Mouse (Mus musculus): ENCODE results near the gene 2810408A11Rik. TPM values are rescaled to one million over a fixed set of nuclear protein-coding genes. Genes with fewer than 3 reads are reported as not detected.

2810408A11Rik gene
- polyA plus RNA-seq, 1 experiment from 2014 or later, result 17.2 TPM

DNA sequence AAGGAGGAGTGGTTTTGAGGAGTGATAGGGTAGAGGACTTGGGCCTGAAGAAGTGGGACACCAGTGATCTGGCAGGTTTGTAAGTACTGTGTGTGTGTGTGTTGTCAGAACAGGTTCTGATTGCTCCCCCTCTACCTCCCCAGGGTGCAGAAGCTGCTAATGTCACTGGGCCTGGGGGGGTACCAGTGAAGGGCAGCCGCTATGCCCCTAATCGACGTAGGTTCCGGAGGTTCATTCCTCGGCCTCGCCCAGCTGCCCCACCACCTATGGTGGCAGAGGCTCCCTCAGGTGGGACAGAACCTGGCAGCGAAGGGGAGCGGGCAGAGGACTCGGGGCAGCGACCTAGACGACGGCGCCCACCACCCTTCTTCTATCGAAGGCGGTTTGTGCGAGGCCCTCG is 38.9 kb upstream of the 2810408A11Rik start:
- no peak overlapping the region for H3K9ac ChIP-seq (ENCODE audit: low read length)
- no peak for ATAC-seq (replicated peaks; ENCODE audit: low FRiP score)
- whole genome bisulfite sequencing, result 91% methylated on average over 17 of the region's 17 CpGs

DNA sequence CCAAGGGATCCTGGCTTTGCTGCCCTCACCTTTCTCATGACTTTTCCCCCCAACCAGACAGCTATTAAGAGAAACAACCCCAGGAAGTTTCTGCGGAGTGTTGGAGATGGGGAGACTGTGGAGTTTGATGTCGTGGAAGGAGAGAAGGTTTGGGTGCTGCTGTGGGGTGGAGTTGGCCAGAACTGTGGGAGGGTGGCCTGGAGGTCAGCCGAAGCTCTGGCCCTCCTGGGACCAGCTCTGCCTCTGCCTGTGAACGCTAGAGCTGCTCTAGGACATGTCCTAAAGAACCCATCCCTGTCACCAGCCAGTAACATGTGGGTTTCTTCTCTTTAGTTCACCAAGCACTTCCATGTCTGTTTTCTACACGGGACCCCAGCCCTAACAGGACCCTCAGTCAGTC is 38.4 kb upstream of the 2810408A11Rik start:
- no peak overlapping the region for H3K4me3 ChIP-seq (ENCODE audit: low read depth, low read length)
- ATAC-seq (replicated peaks; ENCODE audit: low FRiP score) (no peak), DNase-seq (ENCODE audit: low spot score) (no peak)
- H3K27ac ChIP-seq (ENCODE audit: low read depth, low read length), result no peak overlapping the region
- WGBS, result 60% methylated on average over 5 of the region's 5 CpGs
- peaks cover 12% of the 10 kb centered on the region for H3K4me1 ChIP-seq (replicated peaks; ENCODE audit: control insufficient read depth, insufficient read depth, low read length)
- no peak overlapping the region for H3K4me2 ChIP-seq (ENCODE audit: low read depth, low read length, severe bottlenecking)
- no peaks in the 10 kb centered on the region for H3K36me3 ChIP-seq (ENCODE audit: control insufficient read depth, insufficient read depth, low read length)
- no peaks in the 10 kb centered on the region for H3K9me3 ChIP-seq (ENCODE audit: control insufficient read depth, low read length)
- no peak overlapping the region for H3K9ac ChIP-seq (ENCODE audit: low read length)
- H3K27me3 ChIP-seq (ENCODE audit: control insufficient read depth, insufficient read depth, low read length), result peaks cover 30% of the 10 kb centered on the region

More for the DNA sequence above, 38.9 kb upstream of the 2810408A11Rik start:
- H3K27me3 ChIP-seq (ENCODE audit: control insufficient read depth, insufficient read depth, low read length), result peaks cover 28% of the 10 kb centered on the region
- no peaks in the 10 kb centered on the region for H3K9me3 ChIP-seq (ENCODE audit: control insufficient read depth, low read length)
- H3K36me3 ChIP-seq (ENCODE audit: control insufficient read depth, insufficient read depth, low read length), result no peaks in the 10 kb centered on the region
- H3K4me1 ChIP-seq (replicated peaks; ENCODE audit: control insufficient read depth, insufficient read depth, low read length), result peaks cover 10% of the 10 kb centered on the region
- no peak overlapping the region for H3K27ac ChIP-seq (ENCODE audit: low read depth, low read length)
- no peak for DNase-seq (ENCODE audit: low spot score)
- no peak overlapping the region for H3K4me3 ChIP-seq (ENCODE audit: low read depth, low read length)
- no peak overlapping the region for H3K4me2 ChIP-seq (ENCODE audit: low read depth, low read length, severe bottlenecking)

DNA sequence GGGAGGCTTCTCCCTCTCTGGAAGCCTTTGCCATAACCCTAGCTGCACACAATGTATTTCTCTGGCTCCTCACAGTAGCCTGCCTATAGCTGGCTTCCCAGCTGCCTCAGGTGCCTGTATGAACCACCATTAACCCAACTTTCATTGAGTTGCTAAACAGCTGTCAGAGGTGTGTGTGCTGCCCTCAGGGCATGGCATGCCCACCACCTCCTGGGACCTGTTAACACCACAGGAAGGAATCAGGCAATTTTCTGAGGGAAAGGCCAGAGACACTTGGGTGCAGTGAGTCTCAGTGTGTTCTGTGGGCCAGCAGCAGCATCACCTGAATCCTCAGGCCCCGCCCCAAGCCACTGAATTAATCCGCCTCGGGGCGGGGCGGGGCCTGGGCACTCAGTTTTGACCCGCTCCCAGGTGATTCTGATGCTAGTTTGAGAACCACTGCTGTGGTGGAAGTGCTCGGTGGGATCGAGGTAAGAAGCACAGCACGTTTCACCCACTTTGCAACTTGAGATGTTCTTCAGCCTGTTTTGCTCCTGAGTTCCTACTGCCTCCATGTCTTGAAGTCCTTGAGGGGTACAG is 37.7 kb upstream of the 2810408A11Rik start:
- no peak for DNase-seq (ENCODE audit: low spot score)
- no peak for ATAC-seq (replicated peaks; ENCODE audit: low FRiP score)
- H3K36me3 ChIP-seq (ENCODE audit: control insufficient read depth, insufficient read depth, low read length), result no peaks in the 10 kb centered on the region
- no peak overlapping the region for H3K9ac ChIP-seq (ENCODE audit: low read length)
- 25% methylated on average over 9 of the region's 9 CpGs for WGBS
- no peak overlapping the region for H3K4me3 ChIP-seq (ENCODE audit: low read depth, low read length)
- H3K4me1 ChIP-seq (replicated peaks; ENCODE audit: control insufficient read depth, insufficient read depth, low read length), result peaks cover 12% of the 10 kb centered on the region
- H3K27ac ChIP-seq (ENCODE audit: low read depth, low read length), result no peak overlapping the region
- peaks cover 30% of the 10 kb centered on the region for H3K27me3 ChIP-seq (ENCODE audit: control insufficient read depth, insufficient read depth, low read length)
- H3K9me3 ChIP-seq (ENCODE audit: control insufficient read depth, low read length), result no peaks in the 10 kb centered on the region
- H3K4me2 ChIP-seq (ENCODE audit: low read depth, low read length, severe bottlenecking), result no peak overlapping the region

- Histone ChIP-seq H3K9ac (ENCODE audit: low read length) (no peak overlapping the region), H3K36me3 (ENCODE audit: control insufficient read depth, insufficient read depth, low read length) (no peaks in the 10 kb centered on the region)
Observed at GRCm38 (mm10) chr11:69937834-69938233, 37.0 kb upstream of the 2810408A11Rik start.

GRCm38 (mm10) chr11:69937385-69937784 is 36.6 kb upstream of the 2810408A11Rik start:
- Histone ChIP-seq H3K4me3 (ENCODE audit: low read depth, low read length) (no peak overlapping the region), H3K9ac (ENCODE audit: low read length) (no peak overlapping the region), H3K4me2 (ENCODE audit: low read depth, low read length, severe bottlenecking) (no peak overlapping the region), H3K9me3 (ENCODE audit: control insufficient read depth, low read length) (no peaks in the 10 kb centered on the region), H3K27ac (ENCODE audit: low read depth, low read length) (no peak overlapping the region), H3K36me3 (ENCODE audit: control insufficient read depth, insufficient read depth, low read length) (no peaks in the 10 kb centered on the region), H3K4me1 (replicated peaks; ENCODE audit: control insufficient read depth, insufficient read depth, low read length) (peaks cover 12% of the 10 kb centered on the region), H3K27me3 (ENCODE audit: control insufficient read depth, insufficient read depth, low read length) (peaks cover 30% of the 10 kb centered on the region)
- ATAC-seq (replicated peaks; ENCODE audit: low FRiP score) (no peak), DNase-seq (ENCODE audit: low spot score) (no peak)
- WGBS, result 52% methylated on average over 4 of the region's 4 CpGs

More at GRCm38 (mm10) chr11:69937834-69938233, 37.0 kb upstream of the 2810408A11Rik start:
- Histone ChIP-seq H3K4me3 (ENCODE audit: low read depth, low read length) (no peak overlapping the region), H3K27ac (ENCODE audit: low read depth, low read length) (no peak overlapping the region), H3K4me1 (replicated peaks; ENCODE audit: control insufficient read depth, insufficient read depth, low read length) (peaks cover 12% of the 10 kb centered on the region), H3K4me2 (ENCODE audit: low read depth, low read length, severe bottlenecking) (no peak overlapping the region), H3K27me3 (ENCODE audit: control insufficient read depth, insufficient read depth, low read length) (peaks cover 30% of the 10 kb centered on the region), H3K9me3 (ENCODE audit: control insufficient read depth, low read length) (no peaks in the 10 kb centered on the region)
- WGBS, result 72% methylated on average over 5 of the region's 5 CpGs
- no peak for DNase-seq (ENCODE audit: low spot score)
- ATAC-seq (replicated peaks; ENCODE audit: low FRiP score), result no peak

- ATAC-seq (replicated peaks; ENCODE audit: low FRiP score) (no peak), DNase-seq (ENCODE audit: low spot score) (no peak)
- peak overlapping the region; percentile 53 for H3K4me3 ChIP-seq (ENCODE audit: low read depth, low read length)
- 43% methylated on average over 9 of the region's 9 CpGs for WGBS
- H3K4me2 ChIP-seq (ENCODE audit: low read depth, low read length, severe bottlenecking), result peak overlapping the region; percentile 99
- H3K36me3 ChIP-seq (ENCODE audit: control insufficient read depth, insufficient read depth, low read length), result no peaks in the 10 kb centered on the region
- H3K27me3 ChIP-seq (ENCODE audit: control insufficient read depth, insufficient read depth, low read length), result peaks cover 30% of the 10 kb centered on the region
- H3K9ac ChIP-seq (ENCODE audit: low read length), result peak overlapping the region; percentile 68; the same call in 1 of the 2 replicates
- H3K27ac ChIP-seq (ENCODE audit: low read depth, low read length), result no peak overlapping the region
- H3K4me1 ChIP-seq (replicated peaks; ENCODE audit: control insufficient read depth, insufficient read depth, low read length), result peaks cover 12% of the 10 kb centered on the region
- no peaks in the 10 kb centered on the region for H3K9me3 ChIP-seq (ENCODE audit: control insufficient read depth, low read length)
Observed at GRCm38 (mm10) chr11:69936714-69937347, 36.0 kb upstream of the 2810408A11Rik start.

DNA sequence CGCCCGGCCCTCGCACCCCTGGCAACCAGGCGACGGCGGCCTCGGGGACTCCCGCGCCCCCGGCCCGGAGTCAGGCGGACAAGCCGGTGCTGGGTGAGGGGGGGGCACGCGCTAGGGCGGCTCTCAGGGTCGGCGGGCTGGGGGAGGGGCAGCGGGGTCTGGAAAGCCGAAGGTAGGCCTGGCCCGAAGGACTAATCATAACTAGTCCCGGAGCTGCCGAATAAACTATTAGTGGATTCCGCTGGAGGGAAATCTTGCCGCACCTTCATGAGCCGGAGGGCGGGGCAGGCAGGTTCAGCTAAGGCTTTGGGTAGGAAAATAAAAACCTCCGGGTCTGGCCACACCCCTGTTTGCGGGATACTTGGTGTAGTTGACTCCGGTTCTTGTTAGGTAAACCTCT is 35.4 kb upstream of the 2810408A11Rik start:
- no peaks in the 10 kb centered on the region for H3K9me3 ChIP-seq (ENCODE audit: control insufficient read depth, low read length)
- H3K36me3 ChIP-seq (ENCODE audit: control insufficient read depth, insufficient read depth, low read length), result no peaks in the 10 kb centered on the region
- H3K4me3 ChIP-seq (ENCODE audit: low read depth, low read length), result peak overlapping the region; percentile 53
- H3K9ac ChIP-seq (ENCODE audit: low read length), result peak overlapping the region; percentile 68
- H3K4me2 ChIP-seq (ENCODE audit: low read depth, low read length, severe bottlenecking), result peak overlapping the region; percentile 99
- ATAC-seq (replicated peaks; ENCODE audit: low FRiP score) (peak; percentile 45; the same call in 1 of the 2 replicates), DNase-seq (ENCODE audit: low spot score) (peak; percentile 76)
- no peak overlapping the region for H3K27ac ChIP-seq (ENCODE audit: low read depth, low read length)
- peaks cover 12% of the 10 kb centered on the region for H3K4me1 ChIP-seq (replicated peaks; ENCODE audit: control insufficient read depth, insufficient read depth, low read length)
- H3K27me3 ChIP-seq (ENCODE audit: control insufficient read depth, insufficient read depth, low read length), result peaks cover 30% of the 10 kb centered on the region
- WGBS, result 2% methylated on average over 18 of the region's 30 CpGs

DNA sequence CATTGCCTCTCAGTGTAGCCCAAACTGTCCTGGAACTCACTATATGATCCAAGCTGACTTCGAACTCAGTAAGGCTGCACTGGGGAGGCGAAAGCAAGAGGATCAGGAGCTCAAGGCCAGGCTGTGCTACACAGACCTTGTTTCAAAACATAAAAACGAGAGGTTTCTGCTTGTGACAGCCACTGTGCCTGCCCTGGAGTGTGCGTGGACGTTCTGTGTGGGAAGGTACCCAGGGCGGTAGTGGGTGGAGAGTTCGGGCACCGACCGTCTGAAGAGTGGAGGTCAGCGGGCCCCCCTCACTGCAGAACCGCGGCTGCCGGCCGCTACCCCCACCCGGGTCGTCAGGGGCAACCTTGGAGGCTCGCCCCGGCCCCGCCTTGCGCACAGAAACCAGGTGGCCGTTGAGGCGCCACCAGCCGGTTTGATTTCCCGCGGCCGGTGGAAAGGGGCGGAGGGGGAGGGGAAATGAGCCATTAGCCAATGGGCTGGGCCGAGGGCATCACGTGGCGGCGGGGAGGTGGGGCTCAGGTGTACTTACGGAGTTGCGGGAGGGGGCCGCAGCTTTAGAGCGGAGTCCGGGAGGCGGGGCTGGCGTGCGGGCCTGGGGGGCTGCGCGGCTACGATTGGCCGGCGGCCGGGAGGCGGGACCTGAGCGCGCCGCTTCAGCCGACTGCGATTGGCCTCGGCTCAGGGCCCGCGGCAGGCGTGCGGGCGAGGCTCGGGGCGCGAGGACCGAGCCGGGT is 34.5 kb upstream of the 2810408A11Rik start, which contains the start of gene Ybx2:
Gene Ybx2 (plus strand): TSS at position 660 of the 743 bp plus-strand sequence.
- Histone ChIP-seq H3K27ac (ENCODE audit: low read depth, low read length) (0 out of 2 replicates have a peak within 1 kb of the TSS, but pooled peaks have one; percentile 43), H3K9me3 (ENCODE audit: control insufficient read depth, low read length) (no peaks in the 10 kb centered on the region), H3K36me3 (ENCODE audit: control insufficient read depth, insufficient read depth, low read length) (no peaks in the 10 kb centered on the region), H3K4me3 (ENCODE audit: low read depth, low read length) (peak within 1 kb of the TSS; percentile 53), H3K4me1 (replicated peaks; ENCODE audit: control insufficient read depth, insufficient read depth, low read length) (peaks cover 12% of the 10 kb centered on the region), H3K4me2 (ENCODE audit: low read depth, low read length, severe bottlenecking) (peak within 1 kb of the TSS; percentile 99), H3K9ac (ENCODE audit: low read length) (peak within 1 kb of the TSS; percentile 68), H3K27me3 (ENCODE audit: control insufficient read depth, insufficient read depth, low read length) (peaks cover 30% of the 10 kb centered on the region)
- WGBS, result 2% methylated on average over 37 of the region's 62 CpGs
- DNase-seq (ENCODE audit: low spot score) (peak; percentile 96), ATAC-seq (replicated peaks; ENCODE audit: low FRiP score) (peak; percentile 91)
